Mouse (Mus musculus) lung, postnatal 0 days (tissue): ENCODE measurements around the gene Tulp3.

Source experiments
- CTCF ChIP-seq: IDR thresholded peaks from 2 replicates; pipeline ENCODE4 v1.5.1; 2016; ENCODE audit warnings: antibody characterized with exemption, mild to moderate bottlenecking
- EP300 ChIP-seq: IDR thresholded peaks from 2 replicates; pipeline ENCODE4 v1.6.1; 2016; ENCODE audit warnings: antibody characterized with exemption, mild to moderate bottlenecking, control low read depth

- TF ChIP-seq CTCF (no peak), EP300 (no peak)
Measured at GRCm38 (mm10) chr6:128361901-128362300, 6.2 kb upstream of the Tulp3 start.
